Mouse (Mus musculus) kidney, postnatal 0 days (tissue): ENCODE data around the gene Ndufaf4. TPM values are rescaled to one million over a fixed set of nuclear protein-coding genes. Genes with fewer than 3 reads are reported as not detected.

Experiments used
- ATAC-seq: fragments of 200-750 bp; cut with Nextera tagmentation; replicated peaks from 2 replicates; pipeline ENCODE4 v1.8.0; 2017; ENCODE audit warnings: low read depth, moderate number of reproducible peaks, moderate TSS enrichment, moderate library complexity; ENCODE audit not compliant: low FRiP score
- DNase-seq: peaks from one replicate; pipeline ENCODE4 v3.0.0-alpha.2; 2016; ENCODE audit warnings: low spot score
- H3K27ac ChIP-seq: fragments of 300-500 bp; sonication (generic); 2 replicates; pipeline ENCODE4 v1.5.1; 2014; ENCODE audit warnings: mild to moderate bottlenecking
- H3K27me3 ChIP-seq: fragments of 300-500 bp; sonication (generic); 2 replicates; pipeline ENCODE4 v1.6.1; 2014; ENCODE audit warnings: low read length, mixed read lengths; ENCODE audit not compliant: insufficient read depth
- H3K36me3 ChIP-seq: fragments of 300-500 bp; sonication (generic); 2 replicates; pipeline ENCODE4 v1.6.1; 2014; ENCODE audit warnings: low read length, mixed read lengths; ENCODE audit not compliant: insufficient read depth
- H3K4me1 ChIP-seq: fragments of 300-500 bp; sonication (generic); replicated peaks from 2 replicates; pipeline ENCODE4 v1.6.1; 2014; ENCODE audit warnings: antibody characterized with exemption, low read length, mixed read lengths; ENCODE audit not compliant: insufficient read depth
- H3K4me2 ChIP-seq: fragments of 300-500 bp; sonication (generic); 2 replicates; pipeline ENCODE4 v1.6.1; 2014; ENCODE audit warnings: mild to moderate bottlenecking, low read length, moderate library complexity, mixed read lengths
- H3K4me3 ChIP-seq: fragments of 300-500 bp; sonication (generic); replicated peaks from 2 replicates; pipeline ENCODE4 v1.5.1; 2014; ENCODE audit warnings: low read depth, low read length
- H3K9ac ChIP-seq: fragments of 300-500 bp; sonication (generic); 2 replicates; pipeline ENCODE4 v1.6.1; 2014; ENCODE audit warnings: low read depth, low read length
- H3K9me3 ChIP-seq: fragments of 300-500 bp; sonication (generic); replicated peaks from 2 replicates; pipeline ENCODE4 v1.6.1; 2016; ENCODE audit warnings: low read length, inconsistent platforms, mixed read lengths
- CTCF ChIP-seq: IDR thresholded peaks from 2 replicates; pipeline ENCODE4 v1.5.1; 2016; ENCODE audit warnings: antibody characterized with exemption, low read depth, mild to moderate bottlenecking, moderate library complexity
- WGBS: fragments of 180-500 bp; shearing (Covaris S2); extraction: QIAGEN DNeasy Blood & Tissue Kit; methylation state at CpG from one replicate; pipeline ENCODE4 v1.1.7; 2014; 5-methylcytosine and 5-hydroxymethylcytosine counted together
- polyA plus RNA-seq: library from polyadenylated mRNA; unstranded; fragments of >200 nt; fragmentation: Nextera tagmentation; extraction: Ambion mirVana; gene quantifications from 2 replicates; pipeline ENCODE4 v1.2.1, GENCODE M21; 2015

Ndufaf4 gene
- polyA plus RNA-seq, 1 experiment from 2014 or later = 87.6 TPM

DNA sequence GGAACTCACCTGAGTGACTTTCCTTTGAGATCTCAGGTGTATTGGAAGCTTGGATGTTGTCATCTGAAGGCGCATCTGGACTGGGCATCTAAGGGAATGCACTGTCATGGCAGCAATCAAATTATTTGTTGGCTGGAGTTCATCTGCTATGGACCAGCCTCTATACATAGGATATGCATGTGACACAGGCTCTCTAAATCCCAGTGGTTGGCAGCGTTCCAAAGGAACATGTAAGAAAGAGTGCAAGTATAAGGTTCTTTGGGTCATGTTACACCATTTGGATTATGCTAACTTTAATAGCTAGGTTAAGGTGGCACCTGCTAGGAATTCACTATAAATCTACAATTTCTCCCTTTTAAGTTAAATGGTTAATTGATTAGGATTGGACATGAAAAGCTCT is 17.7 kb downstream of the Ndufaf4 start:
- H3K4me3 ChIP-seq = no peak overlapping the region
- H3K27me3 ChIP-seq = no peaks in the 10 kb centered on the region
- no peak overlapping the region for H3K27ac ChIP-seq
- TF ChIP-seq CTCF = no peak
- DNase-seq (no peak), ATAC-seq (no peak)
- no peak overlapping the region for H3K4me2 ChIP-seq
- no peaks in the 10 kb centered on the region for H3K36me3 ChIP-seq
- no peak overlapping the region for H3K9ac ChIP-seq
- no peaks in the 10 kb centered on the region for H3K9me3 ChIP-seq
- no peaks in the 10 kb centered on the region for H3K4me1 ChIP-seq
- WGBS = 83% methylated on average over 2 of the region's 2 CpGs

- Histone ChIP-seq H3K36me3 (no peaks in the 10 kb centered on the region), H3K27ac (no peak overlapping the region), H3K27me3 (no peaks in the 10 kb centered on the region), H3K4me3 (no peak overlapping the region), H3K9ac (no peak overlapping the region), H3K4me1 (no peaks in the 10 kb centered on the region), H3K9me3 (no peaks in the 10 kb centered on the region), H3K4me2 (no peak overlapping the region)
- 64% methylated on average over 5 of the region's 5 CpGs for WGBS
- TF ChIP-seq CTCF = no peak
- no peak for ATAC-seq
- no peak for DNase-seq
These were observed 22.2 kb downstream of the Ndufaf4 start for GRCm38 (mm10) chr4:24920006-24920577.

GRCm38 (mm10) chr4:24924726-24925125 is 26.8 kb downstream of the Ndufaf4 start:
- no peaks in the 10 kb centered on the region for H3K4me1 ChIP-seq
- no peak for TF ChIP-seq CTCF
- WGBS = 73% methylated on average over 2 of the region's 2 CpGs

GRCm38 (mm10) chr4:24928260-24928780 is 30.4 kb downstream of the Ndufaf4 start:
- WGBS = 82% methylated on average over 5 of the region's 5 CpGs
- no peak overlapping the region for H3K27ac ChIP-seq
- H3K4me2 ChIP-seq = no peak overlapping the region
- TF ChIP-seq CTCF = no peak
- no peak overlapping the region for H3K4me3 ChIP-seq
- H3K9me3 ChIP-seq = no peaks in the 10 kb centered on the region
- no peaks in the 10 kb centered on the region for H3K4me1 ChIP-seq
- H3K27me3 ChIP-seq = no peaks in the 10 kb centered on the region
- H3K9ac ChIP-seq = no peak overlapping the region
- DNase-seq (no peak), ATAC-seq (no peak)
- H3K36me3 ChIP-seq = no peaks in the 10 kb centered on the region

More at GRCm38 (mm10) chr4:24924726-24925125, 26.8 kb downstream of the Ndufaf4 start:
- Histone ChIP-seq H3K36me3 (no peaks in the 10 kb centered on the region), H3K9ac (no peak overlapping the region), H3K27ac (no peak overlapping the region), H3K9me3 (no peaks in the 10 kb centered on the region), H3K4me3 (no peak overlapping the region), H3K4me2 (no peak overlapping the region), H3K27me3 (no peaks in the 10 kb centered on the region)
- DNase-seq (no peak), ATAC-seq (no peak)

GRCm38 (mm10) chr4:24928926-24929325 is 31.0 kb downstream of the Ndufaf4 start:
- no peak overlapping the region for H3K4me2 ChIP-seq
- ATAC-seq (no peak), DNase-seq (no peak)
- no peak overlapping the region for H3K4me3 ChIP-seq
- no peak overlapping the region for H3K27ac ChIP-seq
- no peak for TF ChIP-seq CTCF
- H3K9ac ChIP-seq = no peak overlapping the region
- no peaks in the 10 kb centered on the region for H3K9me3 ChIP-seq
- H3K36me3 ChIP-seq = no peaks in the 10 kb centered on the region
- WGBS = 80% methylated on average over 5 of the region's 5 CpGs
- H3K4me1 ChIP-seq = no peaks in the 10 kb centered on the region
- no peaks in the 10 kb centered on the region for H3K27me3 ChIP-seq

DNA sequence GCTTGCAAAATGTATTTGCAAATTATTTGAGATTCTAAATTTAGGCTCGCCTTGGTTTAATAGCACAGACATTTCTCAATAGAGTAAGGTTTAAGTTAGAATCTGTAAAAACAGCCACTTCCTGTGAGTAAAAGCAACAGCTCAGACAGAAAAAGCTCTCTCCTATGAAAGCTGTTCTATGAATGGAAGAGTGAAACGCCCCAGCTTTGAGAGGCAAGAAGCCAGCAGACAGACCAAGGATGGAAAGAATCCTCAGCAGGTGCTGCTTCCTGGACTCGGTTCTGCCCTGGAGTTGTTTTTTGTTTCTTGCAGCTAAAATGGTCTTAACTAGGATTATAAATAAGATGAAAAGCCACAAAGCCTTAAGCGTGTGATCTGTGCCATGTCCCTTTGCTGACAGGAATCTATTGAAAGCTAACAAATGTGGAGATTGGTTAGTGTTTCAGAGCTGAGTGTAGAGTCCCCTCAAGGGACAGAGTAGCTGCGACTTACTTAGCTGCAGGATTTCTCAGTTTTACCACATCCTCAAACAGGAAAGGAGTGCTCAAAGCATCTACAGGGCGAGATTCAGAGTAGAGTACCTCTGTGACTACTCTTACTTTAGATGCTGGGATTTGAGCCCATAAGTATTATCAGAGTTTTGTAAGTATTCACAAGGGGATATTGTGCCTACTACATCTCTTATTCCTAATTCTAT is 45.0 kb downstream of the Ndufaf4 start:
- TF ChIP-seq CTCF = no peak
- Histone ChIP-seq H3K27me3 (no peaks in the 10 kb centered on the region), H3K36me3 (no peaks in the 10 kb centered on the region), H3K9ac (no peak overlapping the region), H3K4me1 (no peaks in the 10 kb centered on the region), H3K4me2 (no peak overlapping the region), H3K27ac (no peak overlapping the region), H3K4me3 (no peak overlapping the region), H3K9me3 (no peaks in the 10 kb centered on the region)
- no peak for ATAC-seq
- no peak for DNase-seq
- 61% methylated on average over 6 of the region's 6 CpGs for WGBS

Other genes starting within 250 kb of the Ndufaf4 start
- 2.4 and 3.0 TPM in 2 replicates for gene Klhl32, start 47.0 kb upstream of the Ndufaf4 start, polyA plus RNA-seq
- gene Gpr63, start 68.3 kb downstream of the Ndufaf4 start, polyA plus RNA-seq = 1.2 and 1.3 TPM in 2 replicates